Mouse (Mus musculus) brain, embryonic 14.5 days (tissue): ENCODE measurements around the gene Sdhb.

Experiments
- CTCF ChIP-seq: fragments of 200-500 bp; IDR thresholded peaks from 2 replicates; pipeline ENCODE4 v1.5.1; 2012; ENCODE audit warnings: inconsistent platforms, mild to moderate bottlenecking, moderate library complexity, borderline replicate concordance; ENCODE audit not compliant: insufficient read depth, insufficient read length; ENCODE audit errors: extremely low read depth
- POLR2A ChIP-seq: fragments of 200-500 bp; IDR thresholded peaks from 2 replicates; pipeline ENCODE4 v1.6.1; 2012; ENCODE audit warnings: mild to moderate bottlenecking, inconsistent platforms, borderline replicate concordance; ENCODE audit not compliant: poor library complexity, insufficient read depth, insufficient read length, severe bottlenecking; ENCODE audit errors: extremely low read depth

DNA sequence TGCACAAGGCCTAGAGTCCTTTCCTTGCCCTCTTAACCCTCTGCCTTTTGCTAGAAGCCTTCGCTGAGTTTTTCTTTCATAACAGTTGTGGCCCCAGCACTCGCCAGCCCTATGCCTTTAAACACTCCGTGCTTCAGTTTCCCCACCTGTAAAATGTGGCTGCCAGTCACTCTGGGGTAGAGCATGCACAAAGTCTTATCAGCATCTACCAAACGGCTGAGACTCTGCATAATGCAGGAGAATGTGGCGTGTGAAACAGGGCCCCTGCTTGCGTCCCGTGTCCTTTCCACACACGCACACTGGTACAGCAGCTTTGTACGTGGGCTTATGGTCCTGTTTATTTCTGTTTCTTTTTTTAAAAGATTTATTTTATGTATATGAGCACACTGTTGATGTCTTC lies 35.8 kb downstream of the Sdhb start:
- TF ChIP-seq CTCF (no peak), POLR2A (no peak)
